Mouse (Mus musculus) liver, embryonic 14.5 days (tissue): ENCODE measurements around the gene Pex7.

Source experiments
- CTCF ChIP-seq: IDR thresholded peaks from 2 replicates; pipeline ENCODE4 v1.5.1; 2016; ENCODE audit warnings: antibody characterized with exemption, low read depth, control low read depth
- EP300 ChIP-seq: IDR thresholded peaks from 2 replicates; pipeline ENCODE4 v1.6.1; 2016; ENCODE audit warnings: antibody characterized with exemption, low read depth

DNA sequence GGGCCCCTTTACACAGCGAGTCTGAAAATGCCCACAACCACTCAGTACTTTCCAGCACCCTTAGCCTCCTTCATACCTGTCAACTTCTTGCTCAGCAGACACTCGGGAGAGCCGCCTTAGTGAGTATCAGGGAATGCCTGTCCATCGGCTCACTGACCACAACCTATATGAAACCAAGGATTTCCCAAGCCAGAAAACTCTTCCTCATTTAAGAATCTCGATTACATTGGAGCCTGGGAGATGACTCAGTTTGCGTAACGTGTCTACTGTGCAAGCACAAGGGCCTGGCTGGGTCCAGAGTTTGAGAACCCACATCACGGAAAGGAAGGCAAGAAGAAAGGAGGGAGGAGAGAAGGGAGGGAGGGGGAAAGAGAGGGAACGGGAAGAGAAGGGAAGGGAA is 34.4 kb upstream of the Pex7 start:
- TF ChIP-seq CTCF, result no peak
- TF ChIP-seq EP300, result no peak
